Mouse (Mus musculus): ENCODE measurements around the gene Rad23b.
"Not testable (repeated sequence)": the region's sequence is repeated elsewhere in the genome, so short reads cannot be mapped to it uniquely, and the experiment has no call there.

Rad23b gene

GRCm38 (mm10) chr4:55349452-55350218 lies at the start of gene Rad23b:
TSS of gene Rad23b (plus strand) at chr4:55350043.
- peak; percentile 100 for DNase-seq

- DNase-seq = no peak
These were observed 45.7 kb upstream of the Rad23b start for GRCm38 (mm10) chr4:55304121-55304520.

- DNase-seq = no peak
These were observed 43.2 kb upstream of the Rad23b start for GRCm38 (mm10) chr4:55306636-55307035.

- DNase-seq = peak; percentile 55 to 57
These were observed 33.1 kb upstream of the Rad23b start for GRCm38 (mm10) chr4:55316726-55317125.

- not testable (repeated sequence) for DNase-seq
These were observed 31.5 kb upstream of the Rad23b start for GRCm38 (mm10) chr4:55318350-55318749.

GRCm38 (mm10) chr4:55325786-55326518 lies 23.9 kb upstream of the Rad23b start:
- no peak for DNase-seq

- DNase-seq = peak in 1 of 2 experiments; percentile 6
These were observed 22.3 kb upstream of the Rad23b start for GRCm38 (mm10) chr4:55327508-55327907.

- DNase-seq = no peak
These were observed 21.4 kb upstream of the Rad23b start for GRCm38 (mm10) chr4:55328471-55328870.

- not testable (repeated sequence) for DNase-seq
These were observed 20.9 kb upstream of the Rad23b start for GRCm38 (mm10) chr4:55328928-55329327.

GRCm38 (mm10) chr4:55329621-55330346 lies 20.1 kb upstream of the Rad23b start:
- DNase-seq = no peak

- no peak for DNase-seq
These were observed 14.6 kb upstream of the Rad23b start for GRCm38 (mm10) chr4:55335030-55335770.

GRCm38 (mm10) chr4:55338905-55339304 lies 10.9 kb upstream of the Rad23b start:
- no peak for DNase-seq

- no peak for DNase-seq
These were observed 10.5 kb upstream of the Rad23b start for GRCm38 (mm10) chr4:55339388-55339787.

- DNase-seq = no peak
These were observed 8.0 kb upstream of the Rad23b start for GRCm38 (mm10) chr4:55341797-55342196.

GRCm38 (mm10) chr4:55342602-55343001 lies 7.2 kb upstream of the Rad23b start:
- no peak for DNase-seq

GRCm38 (mm10) chr4:55343287-55343686 lies 6.6 kb upstream of the Rad23b start:
- no peak for DNase-seq

- DNase-seq = peak in 1 of 2 experiments; percentile 6
These were observed 938 bp upstream of the Rad23b start for GRCm38 (mm10) chr4:55348759-55349451.

- DNase-seq = peak; percentile 85 to 86
These were observed 532 bp downstream of the Rad23b start for GRCm38 (mm10) chr4:55350219-55350931.

- no peak for DNase-seq
These were observed 1.2 kb downstream of the Rad23b start for GRCm38 (mm10) chr4:55351037-55351436.

- no peak for DNase-seq
These were observed 2.0 kb downstream of the Rad23b start for GRCm38 (mm10) chr4:55351860-55352259.

- DNase-seq = no peak
These were observed 4.2 kb downstream of the Rad23b start for GRCm38 (mm10) chr4:55354038-55354437.
